Mouse (Mus musculus) cerebellum, postnatal 10 days (tissue): ENCODE measurements around the gene Rwdd1.
A peak's percentile ranks its signal among the peaks of the same experiment; 100 is the strongest.
"Not testable (repeated sequence)": the region's sequence is repeated elsewhere in the genome, so short reads cannot be mapped to it uniquely, and the experiment has no call there.

Experiments used
- DNase-seq, 2 experiments: peaks; one replicate each; pipeline ENCODE4 v3.0.0; 2021; ENCODE audit warnings: mixed read lengths in 2 of 2

The Rwdd1 gene

GRCm38 (mm10) chr10:34019302-34020075 lies at the start of gene Rwdd1:
Gene Rwdd1 (minus strand): TSS chr10:34019624.
- DNase-seq: peak; percentile 98 to 99

GRCm38 (mm10) chr10:34066591-34066990 lies 47.2 kb upstream of the Rwdd1 start:
- DNase-seq: no peak

GRCm38 (mm10) chr10:34053987-34054386 lies 34.6 kb upstream of the Rwdd1 start:
- DNase-seq: no peak

GRCm38 (mm10) chr10:34044210-34044609 lies 24.8 kb upstream of the Rwdd1 start, which contains the start of gene Calhm4:
Gene Calhm4 (minus strand): TSS chr10:34044310.
- no peak for DNase-seq

GRCm38 (mm10) chr10:34037401-34037800 lies 18.0 kb upstream of the Rwdd1 start, which contains the start of gene Trappc3l:
Gene Trappc3l (plus strand): TSS chr10:34037597.
- DNase-seq: no peak

DNA sequence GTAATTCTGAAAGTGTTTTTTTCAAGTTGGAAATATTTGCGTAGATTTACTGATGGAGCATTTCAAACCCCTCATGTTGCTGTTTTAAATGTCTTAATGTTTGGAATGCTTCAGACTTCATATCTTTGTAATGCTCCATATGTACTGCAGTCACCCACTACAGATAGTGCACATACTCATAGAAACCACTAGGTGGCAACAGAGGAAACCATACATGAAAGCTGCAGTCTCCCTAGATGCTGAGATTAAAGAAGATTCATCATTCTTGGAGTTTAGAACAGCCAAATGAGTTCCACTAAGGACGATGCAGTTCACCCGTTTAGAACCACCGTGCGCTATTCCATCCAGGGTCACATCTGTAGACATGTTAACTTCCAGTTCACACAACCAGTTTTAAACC lies 17.2 kb upstream of the Rwdd1 start:
- peak; percentile 12 to 41 for DNase-seq

- DNase-seq: peak; percentile 84 to 90
These were observed 14.3 kb upstream of the Rwdd1 start for GRCm38 (mm10) chr10:34033630-34034305.

GRCm38 (mm10) chr10:34030322-34030721 lies 10.9 kb upstream of the Rwdd1 start:
- DNase-seq: no peak

GRCm38 (mm10) chr10:34018746-34019301 lies 600 bp downstream of the Rwdd1 start:
- peak; percentile 65 to 71 for DNase-seq

- no peak for DNase-seq
These were observed 6.2 kb downstream of the Rwdd1 start for GRCm38 (mm10) chr10:34013241-34013640.

GRCm38 (mm10) chr10:34012581-34012980 lies 6.8 kb downstream of the Rwdd1 start:
- DNase-seq: no peak

- no peak for DNase-seq
These were observed 21.0 kb downstream of the Rwdd1 start for GRCm38 (mm10) chr10:33998397-33998796.

- not testable (repeated sequence) for DNase-seq
These were observed 22.7 kb downstream of the Rwdd1 start for GRCm38 (mm10) chr10:33996686-33997085.

DNA sequence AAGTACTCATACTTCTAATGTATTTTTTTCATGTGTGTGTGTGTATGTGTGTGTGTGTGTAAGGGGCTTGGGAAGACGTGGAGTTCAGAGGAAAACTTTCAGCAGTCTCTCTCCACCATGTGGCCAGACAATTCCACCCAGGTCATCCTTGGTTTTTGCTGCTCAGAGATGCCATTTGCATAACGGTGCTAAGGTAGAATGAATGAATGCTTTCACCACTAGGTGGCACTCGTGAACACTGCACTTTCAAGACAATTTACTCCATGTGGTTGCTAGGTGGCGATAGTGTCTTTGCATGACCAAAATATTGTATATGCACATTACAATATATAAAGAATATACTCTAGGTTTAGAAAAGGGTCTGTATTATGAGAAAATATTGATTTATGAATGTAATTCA lies 32.7 kb downstream of the Rwdd1 start:
- DNase-seq: peak; percentile 81 to 88

DNA sequence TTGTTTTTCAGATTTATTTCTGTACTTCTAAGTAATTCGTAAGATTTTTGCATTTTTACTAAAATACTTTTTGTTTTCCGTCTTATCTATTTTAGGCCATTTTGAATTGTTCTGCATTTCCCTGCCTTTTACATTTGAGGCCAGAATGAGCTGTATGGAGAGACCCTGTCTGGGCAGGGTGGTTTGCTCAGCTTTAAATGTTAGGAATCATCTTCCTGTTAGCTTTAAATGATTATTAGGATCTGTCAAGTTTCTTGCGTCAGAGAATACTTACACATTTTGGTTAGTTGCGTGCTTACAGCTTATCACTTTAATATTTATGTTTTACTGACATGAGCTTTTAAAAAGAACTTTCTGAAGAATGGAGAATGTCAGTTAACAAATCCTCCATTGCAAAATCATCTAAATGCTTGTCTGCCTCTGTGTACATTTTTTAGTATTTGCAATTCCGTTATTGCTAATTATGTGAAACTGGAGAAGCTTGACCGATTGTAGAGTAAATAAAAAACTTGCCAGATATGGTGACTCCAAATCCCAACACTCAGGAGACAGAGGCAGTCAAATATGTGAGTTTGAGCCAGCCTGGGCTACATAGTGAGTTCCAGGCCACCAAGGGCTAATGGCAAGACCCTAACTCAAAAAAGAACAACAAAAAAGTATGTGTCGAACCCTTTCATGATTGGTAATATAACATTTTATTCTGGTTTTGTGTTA lies 44.5 kb downstream of the Rwdd1 start:
- DNase-seq: no peak

DNA sequence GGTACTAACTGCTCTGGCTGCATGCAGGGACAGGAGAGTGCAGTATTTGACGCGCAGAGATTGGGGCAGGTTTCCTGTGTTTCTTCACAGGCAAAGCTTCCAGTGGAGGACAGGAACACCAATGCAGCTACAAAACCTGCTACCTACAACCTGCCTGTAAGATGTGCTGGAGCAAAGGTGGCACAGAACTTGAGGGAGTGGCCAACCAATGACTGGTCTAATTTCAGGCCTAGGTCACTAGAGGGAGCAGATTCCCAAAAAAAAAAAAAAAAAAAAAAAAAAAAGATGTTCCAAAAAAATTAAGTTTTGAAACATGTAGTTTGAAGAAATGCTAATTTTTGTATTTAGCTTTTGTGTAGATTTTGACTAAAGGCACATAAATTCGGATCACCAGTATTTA lies 66.9 kb downstream of the Rwdd1 start:
- no peak for DNase-seq

GRCm38 (mm10) chr10:33950803-33951583 lies 68.4 kb downstream of the Rwdd1 start, which contains the start of gene Zup1:
Gene Zup1 (minus strand): TSS chr10:33951269.
- peak; percentile 82 to 89 for DNase-seq
